Mouse (Mus musculus) heart, adult 2 months (tissue): Measurements from ENCODE around the gene Cyp2u1.

Experiments used
- CTCF ChIP-seq: fragments of 200-600 bp; IDR thresholded peaks from 2 replicates; pipeline ENCODE4 v1.8.1; 2022; ENCODE audit warnings: antibody characterized with exemption, mild to moderate bottlenecking, moderate library complexity
- EP300 ChIP-seq: fragments of 200-500 bp; IDR thresholded peaks from 2 replicates; pipeline ENCODE4 v1.6.1; 2011; ENCODE audit warnings: low read depth, low read length, control low read depth; ENCODE audit not compliant: insufficient read depth
- POLR2A ChIP-seq: fragments of 200-500 bp; IDR thresholded peaks from 2 replicates; pipeline ENCODE4 v1.6.1; 2011; ENCODE audit warnings: mild to moderate bottlenecking, low read depth, low read length, control low read depth; ENCODE audit not compliant: insufficient read depth

DNA sequence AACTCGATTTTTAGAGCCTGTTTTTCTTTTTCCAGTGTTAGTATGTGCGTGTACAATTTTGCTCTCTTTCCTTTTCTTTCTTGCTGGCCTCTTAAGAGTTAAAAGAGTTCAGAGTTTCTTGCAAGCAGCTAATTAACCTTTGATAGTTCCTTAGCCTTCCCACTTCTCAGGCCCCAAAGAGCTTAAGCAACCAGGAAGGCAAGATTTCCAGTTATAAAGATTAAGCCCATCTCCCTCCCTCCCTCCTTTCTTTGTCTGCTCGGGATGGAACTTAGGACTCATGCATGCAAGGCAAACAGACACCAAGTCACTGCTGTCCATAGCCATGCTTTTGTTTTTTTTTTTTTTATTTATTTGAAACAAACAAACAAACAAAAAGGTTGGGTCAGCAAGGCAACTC lies 10.1 kb downstream of the Cyp2u1 start:
- TF ChIP-seq EP300 (no peak), POLR2A (no peak), CTCF (no peak)
